Mouse (Mus musculus) limb, embryonic 11.5 days (tissue): Measurements from ENCODE around the gene Dhx35. TPM values are rescaled to one million over a fixed set of nuclear protein-coding genes. Genes with fewer than 3 reads are reported as not detected.

ENCODE experiments used
- ATAC-seq: fragments of 200-750 bp; cut with Nextera tagmentation; 2 replicates; pipeline ENCODE4 v1.8.0; 2017; ENCODE audit warnings: low read depth; ENCODE audit not compliant: insufficient number of reproducible peaks, low FRiP score, low TSS enrichment
- DNase-seq: peaks from one replicate; pipeline ENCODE4 v3.0.0-alpha.2; 2015; ENCODE audit warnings: low spot score
- H3K27ac ChIP-seq: fragments of 300-500 bp; sonication (generic); replicated peaks from 2 replicates; pipeline ENCODE4 v1.5.1; 2014; ENCODE audit warnings: low read depth, mild to moderate bottlenecking, low read length
- H3K27me3 ChIP-seq: fragments of 300-500 bp; sonication (generic); 2 replicates; pipeline ENCODE4 v1.6.1; 2014; ENCODE audit warnings: mild to moderate bottlenecking, low read length, mixed read lengths; ENCODE audit not compliant: control insufficient read depth, insufficient read depth
- H3K36me3 ChIP-seq: fragments of 300-500 bp; sonication (generic); 2 replicates; pipeline ENCODE4 v1.6.1; 2014; ENCODE audit warnings: mild to moderate bottlenecking, low read length, moderate library complexity, mixed read lengths; ENCODE audit not compliant: control insufficient read depth, insufficient read depth
- H3K4me1 ChIP-seq: fragments of 300-500 bp; sonication (generic); 2 replicates; pipeline ENCODE4 v1.6.1; 2014; ENCODE audit warnings: low read length, mixed read lengths; ENCODE audit not compliant: control insufficient read depth, insufficient read depth
- H3K4me2 ChIP-seq: fragments of 300-500 bp; sonication (generic); 2 replicates; pipeline ENCODE4 v1.6.1; 2014; ENCODE audit warnings: low read depth, mild to moderate bottlenecking, moderate library complexity; ENCODE audit not compliant: severe bottlenecking
- H3K4me3 ChIP-seq: fragments of 300-500 bp; sonication (generic); 2 replicates; pipeline ENCODE4 v1.5.1; 2014; ENCODE audit warnings: low read depth, low read length
- H3K9ac ChIP-seq: fragments of 300-500 bp; sonication (generic); 2 replicates; pipeline ENCODE4 v1.6.1; 2014; ENCODE audit warnings: mild to moderate bottlenecking, low read length
- H3K9me3 ChIP-seq: fragments of 300-500 bp; sonication (generic); 2 replicates; pipeline ENCODE4 v1.6.1; 2016; ENCODE audit warnings: low read length; ENCODE audit not compliant: control insufficient read depth
- WGBS: fragments of 180-500 bp; shearing (Covaris S2); extraction: QIAGEN DNeasy Blood & Tissue Kit; methylation state at CpG from one replicate; pipeline ENCODE4 v1.1.7; 2014; 5-methylcytosine and 5-hydroxymethylcytosine counted together
- polyA plus RNA-seq: library from polyadenylated mRNA; unstranded; fragments of >200 nt; fragmentation: Nextera tagmentation; extraction: Ambion mirVana; gene quantifications from 2 replicates; pipeline ENCODE4 v1.2.1, GENCODE M21; 2014

Gene Dhx35
- polyA plus RNA-seq, 1 experiment from 2014 or later, result 16.3 TPM

DNA sequence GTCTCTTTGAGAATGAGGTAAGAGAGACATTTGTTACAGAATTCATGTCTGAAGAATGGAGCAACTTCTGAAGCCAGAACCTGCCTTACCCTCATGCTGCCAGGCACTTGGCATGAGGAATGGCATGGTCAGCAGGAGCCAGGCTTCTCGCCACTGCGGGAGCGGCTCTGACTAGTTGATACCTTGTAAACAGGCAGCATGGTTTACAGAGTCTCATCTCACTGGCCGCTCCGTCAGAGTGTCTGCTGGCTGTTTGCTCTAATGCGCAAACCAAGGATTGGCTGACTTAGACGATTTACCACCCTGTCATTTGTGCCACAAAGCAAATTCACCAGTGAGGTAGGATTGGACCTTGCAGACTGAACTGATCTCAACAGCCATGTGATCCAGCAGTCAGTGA is 13.5 kb upstream of the Dhx35 start:
- WGBS, result 93% methylated on average over 7 of the region's 7 CpGs

DNA sequence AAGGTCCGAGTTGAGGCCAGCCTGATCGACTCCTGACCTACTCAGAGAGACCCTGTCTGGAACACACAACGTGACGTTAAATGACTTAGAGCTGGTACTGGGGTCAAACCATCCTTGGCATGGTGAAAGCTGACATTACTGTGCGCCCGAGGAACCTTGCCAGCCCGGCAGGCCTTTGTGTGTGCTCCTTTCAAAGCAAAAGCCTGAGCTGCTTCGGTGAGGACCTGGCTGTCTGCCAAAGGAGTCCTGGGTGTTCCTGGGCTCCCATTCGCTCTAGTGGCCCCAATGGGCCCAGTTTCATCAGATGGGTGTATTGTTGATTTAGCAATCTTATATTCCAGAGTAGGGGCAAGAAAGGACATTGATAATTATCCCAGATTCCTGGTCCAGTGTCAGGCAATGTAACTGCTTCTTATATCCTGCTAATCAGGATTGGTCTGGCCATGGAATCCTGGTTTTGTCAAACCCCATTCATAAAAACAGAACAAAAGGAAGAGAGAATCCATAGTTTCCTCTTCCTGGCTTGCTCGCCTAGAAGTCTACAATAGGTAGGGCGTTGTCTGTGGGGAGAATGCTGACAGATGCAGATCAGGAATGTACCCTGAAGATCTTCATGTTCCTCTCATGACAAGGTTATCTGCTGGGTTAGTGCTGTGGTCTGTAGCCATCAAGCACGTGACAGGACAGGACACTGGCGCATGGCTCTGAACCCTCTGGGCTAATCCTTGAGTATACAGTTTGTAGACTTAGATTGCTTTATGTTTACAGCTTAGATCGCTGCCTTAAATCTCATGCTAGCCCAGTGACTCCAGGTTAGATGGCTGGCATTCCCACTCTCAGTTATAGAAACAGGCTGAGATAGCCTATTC is 7.4 kb upstream of the Dhx35 start:
- no peak overlapping the region for H3K9ac ChIP-seq
- no peaks in the 10 kb centered on the region for H3K27me3 ChIP-seq
- no peak overlapping the region for H3K4me2 ChIP-seq
- no peaks in the 10 kb centered on the region for H3K4me1 ChIP-seq
- H3K27ac ChIP-seq, result no peak overlapping the region
- peaks cover 13% of the 10 kb centered on the region; the same call in 1 of the 2 replicates for H3K36me3 ChIP-seq
- H3K4me3 ChIP-seq, result no peak overlapping the region
- no peak for DNase-seq
- H3K9me3 ChIP-seq, result no peaks in the 10 kb centered on the region
- ATAC-seq, result no peak
- WGBS, result 96% methylated on average over 14 of the region's 14 CpGs

More for the DNA sequence above, 13.5 kb upstream of the Dhx35 start:
- H3K4me1 ChIP-seq, result no peaks in the 10 kb centered on the region
- ATAC-seq (no peak), DNase-seq (no peak)
- no peaks in the 10 kb centered on the region for H3K9me3 ChIP-seq
- H3K4me3 ChIP-seq, result no peak overlapping the region
- H3K9ac ChIP-seq, result no peak overlapping the region
- peaks cover 26% of the 10 kb centered on the region for H3K36me3 ChIP-seq
- H3K27me3 ChIP-seq, result no peaks in the 10 kb centered on the region
- no peak overlapping the region for H3K4me2 ChIP-seq
- H3K27ac ChIP-seq, result no peak overlapping the region

DNA sequence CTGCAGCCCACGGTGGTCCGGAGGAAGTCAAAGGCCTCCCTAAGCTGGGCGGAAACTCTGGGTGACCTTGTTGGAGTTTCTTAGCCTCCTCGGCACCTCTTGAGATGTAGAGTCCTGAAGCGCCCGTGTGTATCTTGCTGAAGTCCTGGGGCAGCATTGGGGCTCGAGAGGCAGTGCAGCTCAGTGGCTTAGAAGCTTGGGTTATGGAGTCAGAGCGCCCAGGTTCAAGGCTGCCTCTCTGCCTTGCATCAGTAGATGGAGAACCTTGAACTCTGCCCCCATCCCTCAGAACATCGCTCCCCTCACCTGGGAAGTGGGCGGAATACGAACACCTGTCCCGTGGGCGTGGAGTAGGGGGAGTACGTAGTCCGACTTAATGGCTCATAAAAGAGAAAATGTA is 436 bp downstream of the Dhx35 start:
- no peak overlapping the region for H3K27ac ChIP-seq
- no peaks in the 10 kb centered on the region for H3K36me3 ChIP-seq
- H3K4me1 ChIP-seq, result no peaks in the 10 kb centered on the region
- 13% methylated on average over 15 of the region's 15 CpGs for WGBS
- no peaks in the 10 kb centered on the region for H3K9me3 ChIP-seq
- H3K4me2 ChIP-seq, result peak overlapping the region; percentile 82
- no peaks in the 10 kb centered on the region for H3K27me3 ChIP-seq
- H3K4me3 ChIP-seq, result peak overlapping the region; percentile 76
- H3K9ac ChIP-seq, result peak overlapping the region; percentile 81
- DNase-seq (no peak), ATAC-seq (no peak; the same call in 1 of the 2 replicates)

DNA sequence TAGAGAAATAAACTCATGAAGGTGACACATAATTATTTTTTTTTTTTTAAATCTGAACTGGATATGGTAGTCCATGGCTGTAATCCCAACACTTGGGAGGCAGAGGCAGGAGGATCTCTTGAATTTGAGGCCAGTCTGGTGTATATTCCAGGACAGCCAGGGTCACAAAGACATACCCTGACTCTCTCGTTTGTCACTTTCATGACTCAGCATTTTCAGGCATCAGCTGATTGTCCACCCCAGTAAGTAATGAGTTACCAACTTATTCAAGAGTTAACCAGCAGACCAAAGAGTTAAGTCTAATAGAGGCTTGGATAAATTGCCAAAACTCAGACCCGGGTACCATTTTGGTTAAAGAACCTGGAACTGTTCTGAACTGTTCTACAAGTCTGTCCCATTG is 1.3 kb downstream of the Dhx35 start:
- Histone ChIP-seq H3K9me3 (no peaks in the 10 kb centered on the region), H3K27me3 (no peaks in the 10 kb centered on the region), H3K36me3 (no peaks in the 10 kb centered on the region; the same call in 1 of the 2 replicates), H3K4me3 (no peak overlapping the region), H3K4me2 (no peak overlapping the region), H3K9ac (no peak overlapping the region), H3K27ac (no peak overlapping the region), H3K4me1 (no peaks in the 10 kb centered on the region)
- 88% methylated on average over 2 of the region's 2 CpGs for WGBS
- ATAC-seq (no peak), DNase-seq (no peak)

DNA sequence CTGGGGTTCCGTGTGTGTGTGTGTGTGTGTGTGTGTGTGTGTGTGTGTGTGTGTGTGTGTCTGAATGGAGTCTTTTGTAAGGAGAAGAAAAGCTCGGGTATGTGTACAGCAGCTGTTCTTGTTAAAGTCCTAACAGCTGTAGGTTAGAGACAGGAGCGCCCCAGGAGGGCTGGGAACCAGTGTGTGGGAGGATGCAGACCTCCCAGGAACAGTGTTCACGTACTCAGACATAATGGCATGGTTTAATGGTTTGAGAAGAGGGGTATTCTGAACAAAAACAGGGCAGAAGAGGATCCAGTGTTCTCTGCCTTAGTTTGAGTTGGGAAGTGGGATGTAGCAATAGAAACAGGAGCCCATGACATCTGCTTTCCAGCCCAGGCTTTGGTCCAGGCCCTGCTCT is 4.7 kb downstream of the Dhx35 start:
- DNase-seq, result no peak
- H3K27ac ChIP-seq, result no peak overlapping the region
- H3K36me3 ChIP-seq, result peaks cover 4% of the 10 kb centered on the region; the same call in 1 of the 2 replicates
- WGBS, result 67% methylated on average over 4 of the region's 4 CpGs
- H3K4me1 ChIP-seq, result no peaks in the 10 kb centered on the region
- no peak overlapping the region for H3K4me3 ChIP-seq
- ATAC-seq, result no peak
- no peak overlapping the region for H3K4me2 ChIP-seq
- H3K9me3 ChIP-seq, result no peaks in the 10 kb centered on the region
- H3K27me3 ChIP-seq, result no peaks in the 10 kb centered on the region
- H3K9ac ChIP-seq, result no peak overlapping the region

DNA sequence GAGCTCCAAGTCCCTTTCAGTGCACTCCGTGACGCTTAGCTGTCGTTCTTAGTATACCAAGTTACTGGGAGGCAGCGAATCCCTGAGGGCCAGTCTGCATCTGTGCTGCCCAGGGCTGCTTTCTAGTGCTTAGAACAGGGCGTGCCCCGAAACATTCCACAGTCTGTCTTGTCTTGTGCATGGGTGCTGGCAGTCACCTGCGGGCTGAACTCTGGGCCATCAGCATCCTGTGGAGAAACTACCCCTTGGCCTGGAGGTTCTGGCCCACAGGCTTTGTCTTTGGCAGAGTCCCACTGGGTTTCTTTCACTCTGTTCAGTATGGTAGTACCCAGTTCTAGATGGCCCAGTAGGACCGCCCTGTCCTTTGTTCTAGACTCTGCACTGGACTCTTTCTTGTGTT is 6.2 kb downstream of the Dhx35 start:
- Histone ChIP-seq H3K9ac (no peak overlapping the region), H3K9me3 (no peaks in the 10 kb centered on the region), H3K4me1 (no peaks in the 10 kb centered on the region), H3K27ac (no peak overlapping the region), H3K36me3 (peaks cover 6% of the 10 kb centered on the region; the same call in 1 of the 2 replicates), H3K4me3 (no peak overlapping the region), H3K4me2 (no peak overlapping the region), H3K27me3 (no peaks in the 10 kb centered on the region)
- ATAC-seq (no peak), DNase-seq (no peak)
- 93% methylated on average over 8 of the region's 8 CpGs for WGBS

DNA sequence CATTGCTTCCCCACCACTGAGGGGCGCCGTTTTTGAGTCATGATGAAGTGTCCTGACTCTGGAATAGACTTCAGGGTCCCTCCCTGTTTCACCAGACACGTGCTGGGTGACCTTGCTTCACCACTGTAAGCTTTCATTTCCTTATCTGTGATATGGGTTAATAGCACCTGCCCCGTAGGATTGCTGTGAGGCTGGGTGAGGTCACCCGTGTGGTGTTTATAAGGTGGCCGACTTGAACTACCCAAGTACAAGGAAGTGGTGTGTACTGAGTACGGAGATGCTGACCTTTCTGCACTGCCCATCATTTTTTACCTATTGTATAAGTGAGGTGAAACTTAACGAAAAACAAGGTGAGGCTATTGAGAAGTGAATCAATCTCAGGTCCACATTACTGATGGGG is 9.0 kb downstream of the Dhx35 start:
- Histone ChIP-seq H3K9me3 (no peaks in the 10 kb centered on the region), H3K9ac (no peak overlapping the region), H3K4me2 (no peak overlapping the region), H3K4me1 (no peaks in the 10 kb centered on the region), H3K36me3 (peaks cover 8% of the 10 kb centered on the region; the same call in 1 of the 2 replicates), H3K4me3 (no peak overlapping the region), H3K27me3 (no peaks in the 10 kb centered on the region), H3K27ac (no peak overlapping the region)
- DNase-seq (no peak), ATAC-seq (no peak)
- 88% methylated on average over 8 of the region's 8 CpGs for WGBS

DNA sequence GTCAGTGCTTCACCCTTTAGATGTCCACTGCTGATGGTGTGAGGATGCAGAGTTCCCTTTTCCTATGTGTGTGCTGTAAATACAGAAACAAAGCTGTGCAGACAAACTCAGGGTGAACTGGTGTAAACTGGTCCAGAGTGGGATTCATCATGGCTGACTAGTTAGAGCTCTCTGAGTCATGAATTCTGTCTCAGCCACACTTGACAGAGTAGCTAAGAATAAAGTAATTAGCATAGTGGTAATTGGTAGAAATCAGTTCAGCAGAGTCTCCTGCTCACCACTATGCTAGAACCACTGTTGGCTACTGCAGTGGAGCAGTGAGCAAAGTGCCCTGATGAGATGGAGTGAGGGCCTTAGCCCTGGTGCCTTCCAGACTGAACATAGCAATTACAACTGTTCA is 21.1 kb downstream of the Dhx35 start:
- no peak for DNase-seq
- Histone ChIP-seq H3K36me3 (peaks cover 2% of the 10 kb centered on the region; the same call in 1 of the 2 replicates), H3K27me3 (no peaks in the 10 kb centered on the region), H3K27ac (no peak overlapping the region), H3K4me1 (no peaks in the 10 kb centered on the region), H3K4me2 (no peak overlapping the region), H3K4me3 (no peak overlapping the region), H3K9ac (no peak overlapping the region), H3K9me3 (no peaks in the 10 kb centered on the region)
- ATAC-seq, result no peak
